Mouse (Mus musculus) frontal cortex, postnatal 10 days (tissue): Measurements from ENCODE around the gene Alox12.

Experiments
- DNase-seq, 2 experiments: peaks; one replicate each; pipeline ENCODE4 v3.0.0; 2022; ENCODE audit warnings: low spot score in 2 of 2, mixed read lengths in 1 of 2

Alox12 gene

GRCm38 (mm10) chr11:70254931-70255531, at the start of gene Alox12:
Gene Alox12 (minus strand): TSS chr11:70255353.
- DNase-seq = no peak

- DNase-seq = no peak
These were observed 47.1 kb upstream of the Alox12 start for GRCm38 (mm10) chr11:70302293-70302692.

- DNase-seq = no peak
These were observed 42.8 kb upstream of the Alox12 start for GRCm38 (mm10) chr11:70297836-70298454.

DNA sequence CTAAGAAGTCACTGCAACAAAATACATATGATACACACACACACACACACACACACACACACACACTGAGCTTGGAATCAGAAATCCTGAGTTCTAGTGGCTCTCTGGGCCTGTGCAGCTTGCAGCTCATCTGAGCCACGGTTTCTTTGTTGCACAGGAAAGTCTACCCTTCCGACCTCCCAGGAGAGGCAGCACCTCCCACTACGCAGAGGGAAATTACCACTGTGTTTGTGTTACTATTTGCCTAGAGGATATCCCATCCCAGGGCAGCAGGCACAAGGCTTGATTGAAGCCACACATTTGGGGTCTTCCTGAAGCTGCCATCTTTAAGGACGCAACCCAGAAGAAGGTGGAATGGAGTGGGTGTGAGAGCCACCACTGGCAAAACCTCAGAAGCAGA, 42.3 kb upstream of the Alox12 start:
- DNase-seq = no peak

DNA sequence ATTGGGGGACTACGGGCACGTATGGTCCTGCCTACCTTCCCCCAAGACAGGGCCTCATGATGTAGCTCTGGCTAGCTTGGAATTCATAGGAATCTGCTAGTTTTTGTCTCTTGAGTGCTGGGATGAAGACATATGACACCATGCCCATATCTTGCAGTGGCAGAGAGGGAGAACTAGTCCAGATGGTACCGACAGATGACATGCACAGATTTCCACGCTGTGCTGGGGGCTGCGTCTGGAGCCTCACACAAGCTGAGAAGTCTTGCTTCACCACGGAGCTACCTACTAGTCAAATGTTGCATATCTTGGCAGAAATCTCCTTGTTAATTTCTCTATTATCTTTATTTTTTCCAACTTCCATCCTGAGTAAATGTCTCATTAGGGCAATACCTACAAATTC, 38.7 kb upstream of the Alox12 start:
- DNase-seq = peak in 1 of 2 experiments; percentile 19

DNA sequence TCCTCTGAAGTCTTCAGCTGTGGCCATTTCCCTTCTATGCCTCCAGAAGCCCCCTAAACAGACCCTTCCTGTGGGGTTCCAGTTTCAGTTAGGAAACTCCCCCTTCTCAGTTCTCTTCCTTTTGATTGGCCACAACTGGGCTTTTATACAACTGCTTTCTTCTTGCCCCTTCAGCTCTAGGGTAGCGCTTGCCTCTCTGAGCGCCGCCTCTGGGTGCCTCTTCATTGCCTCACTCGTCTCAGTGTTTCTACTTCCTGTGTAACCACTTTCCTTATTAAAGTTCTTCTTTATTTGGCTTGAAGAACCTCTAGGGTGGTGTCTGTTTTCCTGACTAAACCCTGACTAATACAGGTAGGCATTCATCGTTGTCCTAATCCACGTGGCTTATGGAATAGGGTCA, 36.1 kb upstream of the Alox12 start:
- DNase-seq = no peak

DNA sequence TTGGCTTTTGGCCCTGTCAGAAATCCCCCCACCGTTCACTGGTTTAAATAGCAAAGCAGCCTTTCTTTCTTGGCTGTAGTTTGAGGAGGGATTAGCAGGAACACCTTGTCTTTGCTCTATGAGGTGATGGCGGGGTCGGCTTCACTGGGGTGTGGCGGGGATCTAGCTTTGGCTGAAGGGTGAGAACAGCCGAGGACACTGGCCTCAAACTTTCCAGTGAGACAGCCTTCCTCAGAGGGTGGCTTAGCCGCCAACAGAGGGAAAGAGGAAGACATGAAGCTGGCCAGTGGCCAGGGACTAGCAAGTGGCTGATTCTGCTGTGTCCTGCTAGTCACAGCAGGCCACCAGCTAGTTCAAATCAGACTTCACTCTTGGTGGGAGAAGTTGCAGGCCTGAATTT, 34.1 kb upstream of the Alox12 start:
- peak; percentile 12 to 30 for DNase-seq

DNA sequence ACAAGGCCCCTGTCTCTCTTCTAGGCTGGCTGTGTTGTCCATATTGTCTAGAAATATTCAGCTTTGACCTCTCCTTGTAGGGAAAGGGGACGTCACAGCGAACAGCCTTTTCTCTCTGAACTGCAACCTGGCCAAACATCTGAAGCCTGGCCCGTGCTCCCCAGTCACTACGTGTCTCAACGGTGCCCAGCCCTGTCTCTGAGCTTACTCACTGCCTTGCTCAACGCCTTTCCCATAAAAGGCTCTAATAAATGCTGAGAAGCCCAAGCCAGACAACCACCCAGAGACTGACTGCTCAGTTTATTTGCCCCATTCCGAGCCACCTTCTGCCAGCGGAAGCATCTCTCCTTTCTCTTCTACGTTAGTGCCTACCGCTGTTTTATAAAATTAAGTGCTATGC, 32.9 kb upstream of the Alox12 start:
- no peak for DNase-seq

- no peak for DNase-seq
These were observed 30.5 kb upstream of the Alox12 start for GRCm38 (mm10) chr11:70285686-70286085.

DNA sequence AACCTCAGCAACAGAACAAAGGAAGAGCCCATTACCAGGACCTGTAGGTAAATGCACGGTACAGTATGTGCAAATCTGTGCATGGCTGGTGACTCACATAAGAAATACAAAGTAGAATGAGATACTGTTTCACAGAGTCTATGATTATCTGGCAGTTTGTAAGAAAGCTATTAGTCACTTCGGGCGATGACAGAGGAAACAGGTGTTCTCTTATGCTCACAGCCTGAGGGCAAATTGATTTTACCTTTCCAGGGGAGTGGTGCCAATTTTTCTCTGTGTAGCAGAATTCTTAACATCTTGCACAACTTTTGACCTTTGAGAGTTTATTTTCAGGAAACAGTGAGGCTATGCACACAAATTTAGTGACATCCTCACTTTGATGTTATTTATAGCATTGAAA, 29.6 kb upstream of the Alox12 start:
- no peak for DNase-seq

- no peak for DNase-seq
These were observed 28.5 kb upstream of the Alox12 start for GRCm38 (mm10) chr11:70283666-70284065.

DNA sequence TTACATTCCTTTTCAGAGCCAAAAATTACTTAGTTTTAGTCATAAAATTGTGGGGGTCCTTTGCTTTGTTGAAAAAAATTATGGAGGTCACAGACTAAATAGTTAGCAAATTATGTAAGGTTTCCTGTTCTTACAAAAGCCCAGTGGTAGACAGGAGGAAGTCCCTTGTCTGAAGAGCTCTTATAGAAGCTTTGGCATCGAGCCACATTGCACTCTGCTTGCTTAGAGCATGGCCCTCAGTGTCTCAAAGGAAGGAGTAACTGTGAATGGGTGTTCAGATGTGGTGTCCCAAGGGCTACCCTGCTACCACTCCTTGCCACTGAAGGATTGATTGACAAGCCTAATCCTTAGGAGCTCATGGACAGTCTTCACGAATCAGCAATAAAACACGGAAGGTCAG, 25.3 kb upstream of the Alox12 start:
- no peak for DNase-seq

GRCm38 (mm10) chr11:70278961-70279360, 23.8 kb upstream of the Alox12 start:
- DNase-seq = no peak

DNA sequence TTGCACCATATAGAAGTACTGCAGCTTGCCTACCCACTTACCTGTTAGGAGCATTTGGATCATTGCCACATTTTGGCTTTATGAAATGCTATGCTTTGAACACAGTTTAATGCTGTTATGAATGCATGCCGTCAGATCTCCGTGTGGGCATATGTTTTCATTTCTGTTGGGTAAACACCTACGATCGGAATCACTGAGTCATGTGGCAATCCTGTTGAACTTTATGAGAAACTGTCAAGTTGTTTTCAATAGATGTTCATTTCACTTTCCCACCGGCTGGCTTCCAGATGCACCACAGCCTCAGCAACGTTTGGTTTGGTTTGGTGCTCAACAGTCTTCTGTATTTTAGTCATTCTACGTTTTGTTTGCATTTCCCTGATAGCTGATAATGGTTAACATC, 16.5 kb upstream of the Alox12 start:
- DNase-seq = no peak

DNA sequence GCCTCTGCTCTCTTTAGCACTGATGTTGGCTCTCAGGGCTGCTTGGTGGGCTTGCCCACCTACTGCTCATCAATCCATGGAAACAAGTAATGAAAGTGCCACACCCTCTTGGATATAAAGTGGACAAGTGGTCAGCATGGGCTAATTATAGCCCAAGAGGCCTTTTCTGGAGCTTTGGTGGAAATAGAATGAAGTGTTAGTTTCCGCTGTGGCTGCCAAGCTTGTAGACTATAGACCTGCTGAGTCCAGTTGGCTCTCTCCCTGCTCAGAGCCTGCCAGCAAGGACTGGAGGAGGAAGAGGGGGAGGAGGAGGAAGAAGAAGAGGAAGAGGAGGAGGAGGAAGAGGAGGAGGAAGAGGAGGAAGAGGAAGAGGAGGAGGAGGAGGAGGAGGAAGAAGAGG, 11.3 kb upstream of the Alox12 start:
- DNase-seq = no peak

DNA sequence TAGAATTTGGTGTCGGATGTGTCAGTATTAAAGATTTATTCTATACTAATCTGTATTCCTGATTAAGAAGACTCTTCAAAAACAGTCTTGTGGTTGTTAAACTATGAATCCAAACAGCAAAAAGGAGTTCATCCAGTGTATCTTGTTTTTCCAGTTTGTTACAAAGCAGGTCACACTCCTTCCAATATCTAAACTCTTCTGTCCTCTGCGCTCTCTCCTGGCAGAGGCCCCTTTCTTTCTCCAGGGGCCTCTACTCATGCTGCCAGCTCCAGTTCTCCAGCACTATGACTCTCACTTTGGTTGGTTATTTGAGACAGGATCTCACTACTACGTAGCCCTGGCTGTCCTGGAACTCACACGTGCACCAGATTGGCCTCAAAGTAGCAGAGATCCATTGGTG, 10.7 kb upstream of the Alox12 start:
- no peak for DNase-seq

DNA sequence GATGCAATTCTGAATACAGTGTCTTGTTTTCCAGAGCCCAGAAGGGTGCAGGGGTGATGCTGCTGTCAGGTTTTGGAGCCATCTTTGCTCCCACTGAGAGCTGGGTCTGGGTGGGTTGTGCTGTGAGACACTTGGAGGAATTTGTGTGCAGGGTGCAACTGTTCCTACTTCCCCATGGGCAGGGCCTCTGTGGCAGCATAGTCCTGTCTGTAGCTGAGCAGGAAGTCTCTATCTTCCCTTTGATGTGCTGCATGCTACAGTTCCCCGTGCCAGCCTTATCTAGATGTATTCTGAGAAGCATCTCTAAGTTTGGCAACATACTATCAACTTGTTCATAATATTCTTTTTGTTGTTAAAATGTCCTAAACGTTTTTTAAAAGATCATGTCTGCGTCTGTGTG, 10.1 kb upstream of the Alox12 start:
- DNase-seq = no peak

DNA sequence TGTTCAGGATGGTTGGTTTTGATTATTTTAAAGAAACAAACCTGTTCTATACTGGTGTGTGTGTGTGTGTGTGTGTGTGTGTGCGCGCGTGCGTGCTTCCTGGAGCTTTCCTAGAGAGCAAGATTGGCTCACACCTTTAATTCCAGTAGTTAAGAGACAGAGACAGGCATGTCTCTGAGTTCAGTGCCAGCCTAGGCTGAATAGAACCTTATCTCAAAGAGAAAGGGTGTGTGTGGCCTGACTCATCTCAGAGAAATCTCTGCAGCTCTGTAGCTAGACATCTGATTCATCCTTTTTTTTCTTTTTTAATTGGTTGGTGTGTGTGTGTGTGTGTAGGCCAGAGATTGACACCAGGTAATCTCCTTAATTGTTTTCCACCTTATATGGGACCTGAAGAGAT, 3.9 kb upstream of the Alox12 start:
- DNase-seq = no peak

- DNase-seq = no peak
These were observed 816 bp downstream of the Alox12 start for GRCm38 (mm10) chr11:70254337-70254736.

DNA sequence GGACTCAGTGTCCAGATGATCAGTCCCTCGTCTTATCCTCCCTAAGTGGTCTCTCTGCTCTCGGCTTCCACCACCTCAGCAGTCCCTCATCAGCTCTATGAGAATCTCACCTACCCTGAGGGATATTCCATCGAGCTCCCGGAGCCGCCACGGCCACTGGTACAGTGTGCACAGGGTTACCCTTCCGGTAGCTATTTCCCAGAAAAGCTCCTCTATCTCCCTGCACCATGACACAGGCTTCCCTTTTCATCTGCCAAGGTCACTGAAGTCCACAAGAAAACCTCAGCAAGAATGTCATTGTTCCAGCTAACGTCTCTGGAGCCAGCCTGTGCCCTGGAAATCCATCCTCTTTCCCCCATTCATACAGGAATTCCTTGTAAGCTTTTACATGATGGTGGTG, 3.3 kb downstream of the Alox12 start:
- DNase-seq = no peak

DNA sequence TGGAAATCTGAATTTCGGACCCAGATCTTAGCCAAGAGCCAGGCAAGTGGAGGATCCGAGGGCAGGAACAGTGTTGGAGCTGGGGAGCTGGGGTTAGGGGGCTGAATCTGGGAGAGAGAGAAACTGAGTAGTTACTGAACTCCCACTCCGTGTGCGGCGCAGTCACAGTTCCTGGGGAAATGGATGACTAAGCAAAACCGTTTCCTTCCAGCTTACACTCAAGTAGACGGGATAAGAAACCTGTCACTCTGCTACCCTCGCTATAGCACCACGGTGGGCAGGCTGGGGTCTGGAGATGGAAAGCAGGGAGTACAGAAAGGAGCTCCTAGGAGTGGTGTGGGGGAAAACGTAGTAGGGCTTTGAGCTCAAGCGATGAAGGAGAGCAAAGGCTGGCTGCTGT, 5.0 kb downstream of the Alox12 start:
- no peak for DNase-seq

- no peak for DNase-seq
These were observed 7.9 kb downstream of the Alox12 start for GRCm38 (mm10) chr11:70247136-70247845.

DNA sequence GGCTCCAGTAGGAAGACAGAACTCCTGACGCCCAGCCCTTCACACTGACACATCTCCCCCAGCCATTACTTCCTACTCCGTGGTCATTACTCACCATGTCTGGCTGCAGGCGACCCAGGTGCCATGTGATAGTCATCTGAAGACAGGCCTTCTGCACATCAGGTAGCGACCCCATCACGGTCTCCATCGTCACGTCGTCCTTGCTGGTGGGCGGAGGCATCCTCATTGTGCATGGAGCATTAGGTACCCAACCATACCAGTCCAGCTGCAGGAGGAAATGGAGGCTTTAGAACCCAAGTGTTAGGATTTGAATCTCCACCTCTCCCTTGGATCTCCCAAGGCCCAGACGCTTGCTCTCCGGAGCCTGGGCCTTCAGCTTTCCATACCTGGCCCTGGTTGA, 12.6 kb downstream of the Alox12 start:
- DNase-seq = no peak
